Mouse (Mus musculus) olfactory bulb, adult 2 months (tissue): ENCODE data around the gene Dock4. TPM values are rescaled to one million over a fixed set of nuclear protein-coding genes. Genes with fewer than 3 reads are reported as not detected.

Experiments used
- H3K27ac ChIP-seq: fragments of 200-500 bp; 2 replicates; pipeline ENCODE4 v1.5.1; 2012; ENCODE audit warnings: low read depth, low read length; ENCODE audit not compliant: insufficient read depth
- H3K4me1 ChIP-seq: fragments of 200-500 bp; 2 replicates; pipeline ENCODE4 v1.6.1; 2012; ENCODE audit warnings: low read length; ENCODE audit not compliant: control insufficient read depth, insufficient read depth
- H3K4me3 ChIP-seq: fragments of 200-500 bp; 2 replicates; pipeline ENCODE4 v1.5.1; 2012; ENCODE audit warnings: mild to moderate bottlenecking, low read depth, low read length, moderate library complexity; ENCODE audit not compliant: insufficient read depth
- CTCF ChIP-seq: fragments of 200-500 bp; IDR thresholded peaks from 2 replicates; pipeline ENCODE4 v1.5.1; 2012; ENCODE audit warnings: low read depth, mild to moderate bottlenecking, low read length, moderate library complexity; ENCODE audit not compliant: insufficient read depth
- POLR2A ChIP-seq: fragments of 200-500 bp; IDR thresholded peaks from 2 replicates; pipeline ENCODE4 v1.6.1; 2012; ENCODE audit warnings: mild to moderate bottlenecking, low read depth, low read length, moderate library complexity; ENCODE audit not compliant: insufficient read depth
- WGBS: fragments of 180-500 bp; shearing (Covaris S2); methylation state at CpG from one replicate; pipeline ENCODE4 v1.1.7; 2018; 5-methylcytosine and 5-hydroxymethylcytosine counted together
- polyA plus RNA-seq: library from polyadenylated mRNA; stranded (reverse); fragments of >200 nt; gene quantifications from 2 replicates; pipeline ENCODE4 v1.2.4, GENCODE M21; 2012; ENCODE audit warnings: low replicate concordance; ENCODE audit not compliant: missing spikeins, insufficient read depth, insufficient read length

The Dock4 gene
- polyA plus RNA-seq, 1 experiment, result not detected

DNA sequence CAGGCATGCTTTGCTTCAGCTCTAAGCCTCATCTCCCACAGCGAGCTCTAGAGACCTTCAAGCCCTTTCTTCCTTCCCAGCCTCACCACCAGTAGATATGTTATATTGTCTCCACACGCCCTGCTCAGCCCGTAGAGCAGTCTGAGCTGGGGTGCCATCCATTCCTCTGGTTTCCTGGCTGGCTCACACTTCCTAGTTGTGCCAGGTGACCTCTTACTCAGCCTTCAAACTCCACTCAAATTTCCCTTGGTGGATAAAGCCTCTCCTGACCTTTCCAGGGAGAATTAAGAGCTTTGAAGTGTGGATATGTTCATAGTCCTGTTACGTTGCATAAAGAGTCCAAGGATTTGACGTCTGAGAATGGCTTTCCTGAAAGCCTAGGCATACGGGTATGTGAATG is 68.3 kb downstream of the Dock4 start:
- Histone ChIP-seq H3K27ac (no peak overlapping the region), H3K4me1 (no peaks in the 10 kb centered on the region), H3K4me3 (no peak overlapping the region)
- TF ChIP-seq POLR2A (no peak), CTCF (no peak)
- 93% methylated on average over 6 of the region's 6 CpGs for WGBS

DNA sequence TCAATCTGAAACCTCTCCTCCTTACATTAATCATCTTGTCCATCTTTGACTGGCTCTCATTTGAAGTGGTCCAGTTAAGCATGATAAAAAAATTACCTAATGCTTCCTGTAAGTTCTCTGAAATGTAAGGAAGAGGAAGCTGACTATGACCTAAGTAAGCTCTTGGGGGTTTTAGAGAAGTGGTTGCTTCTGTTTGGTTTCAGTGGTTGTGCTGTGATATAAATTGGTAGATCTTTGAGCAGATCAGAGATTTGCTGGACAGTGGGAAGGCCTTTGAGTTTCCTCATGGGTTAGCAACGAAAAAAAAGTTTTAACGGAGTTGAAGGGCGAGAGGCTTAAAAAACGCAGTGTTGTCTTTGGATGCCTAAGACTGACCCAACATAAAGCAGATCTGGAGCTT is 76.7 kb downstream of the Dock4 start:
- H3K4me3 ChIP-seq, result no peak overlapping the region
- 95% methylated on average over 4 of the region's 4 CpGs for WGBS
- H3K27ac ChIP-seq, result no peak overlapping the region
- H3K4me1 ChIP-seq, result no peaks in the 10 kb centered on the region
- TF ChIP-seq POLR2A, result no peak
- no peak for TF ChIP-seq CTCF

DNA sequence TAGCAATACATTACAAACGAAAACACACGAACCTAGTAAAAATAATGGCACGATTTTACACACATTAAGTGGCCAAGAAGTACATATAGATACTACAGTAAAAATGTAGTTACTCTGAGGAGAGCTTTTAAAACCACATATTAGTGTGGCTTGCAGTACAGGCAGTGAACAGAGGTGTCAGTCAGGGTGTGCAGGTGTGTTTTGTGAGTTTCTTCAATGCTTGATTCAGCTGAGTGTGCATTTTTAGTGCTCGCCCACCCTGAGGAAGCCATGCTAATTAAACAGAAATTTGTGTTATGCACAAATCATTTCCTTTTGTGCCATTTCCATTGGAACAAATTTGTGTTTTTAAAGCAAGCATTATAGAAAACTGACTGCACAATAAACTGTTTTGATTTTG is 77.3 kb downstream of the Dock4 start:
- 90% methylated on average over 4 of the region's 4 CpGs for WGBS
- H3K4me3 ChIP-seq, result no peak overlapping the region
- H3K4me1 ChIP-seq, result no peaks in the 10 kb centered on the region
- no peak for TF ChIP-seq CTCF
- no peak for TF ChIP-seq POLR2A
- H3K27ac ChIP-seq, result no peak overlapping the region

DNA sequence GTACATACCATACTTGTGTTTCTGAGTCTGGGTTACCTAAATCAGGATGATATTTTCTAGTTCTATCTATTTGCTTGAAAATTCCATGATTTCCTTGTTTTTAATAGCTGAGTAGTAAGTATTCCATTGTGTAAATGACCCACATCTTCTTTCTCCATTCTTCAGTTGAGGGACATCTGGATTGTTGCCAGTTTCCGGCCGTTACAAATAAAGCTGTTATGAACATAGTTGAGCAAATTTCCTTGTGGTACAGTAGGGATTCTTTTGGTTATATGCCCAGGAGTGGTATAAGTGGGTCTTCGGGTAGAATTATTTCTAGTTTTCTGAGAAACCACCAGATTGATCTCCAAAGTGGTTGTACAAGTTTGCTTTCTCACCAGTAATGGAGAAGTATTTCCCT is 79.3 kb downstream of the Dock4 start:
- H3K27ac ChIP-seq, result no peak overlapping the region
- no peaks in the 10 kb centered on the region for H3K4me1 ChIP-seq
- no peak for TF ChIP-seq CTCF
- TF ChIP-seq POLR2A, result no peak
- H3K4me3 ChIP-seq, result no peak overlapping the region
- WGBS, result 83% methylated on average over 3 of the region's 3 CpGs

DNA sequence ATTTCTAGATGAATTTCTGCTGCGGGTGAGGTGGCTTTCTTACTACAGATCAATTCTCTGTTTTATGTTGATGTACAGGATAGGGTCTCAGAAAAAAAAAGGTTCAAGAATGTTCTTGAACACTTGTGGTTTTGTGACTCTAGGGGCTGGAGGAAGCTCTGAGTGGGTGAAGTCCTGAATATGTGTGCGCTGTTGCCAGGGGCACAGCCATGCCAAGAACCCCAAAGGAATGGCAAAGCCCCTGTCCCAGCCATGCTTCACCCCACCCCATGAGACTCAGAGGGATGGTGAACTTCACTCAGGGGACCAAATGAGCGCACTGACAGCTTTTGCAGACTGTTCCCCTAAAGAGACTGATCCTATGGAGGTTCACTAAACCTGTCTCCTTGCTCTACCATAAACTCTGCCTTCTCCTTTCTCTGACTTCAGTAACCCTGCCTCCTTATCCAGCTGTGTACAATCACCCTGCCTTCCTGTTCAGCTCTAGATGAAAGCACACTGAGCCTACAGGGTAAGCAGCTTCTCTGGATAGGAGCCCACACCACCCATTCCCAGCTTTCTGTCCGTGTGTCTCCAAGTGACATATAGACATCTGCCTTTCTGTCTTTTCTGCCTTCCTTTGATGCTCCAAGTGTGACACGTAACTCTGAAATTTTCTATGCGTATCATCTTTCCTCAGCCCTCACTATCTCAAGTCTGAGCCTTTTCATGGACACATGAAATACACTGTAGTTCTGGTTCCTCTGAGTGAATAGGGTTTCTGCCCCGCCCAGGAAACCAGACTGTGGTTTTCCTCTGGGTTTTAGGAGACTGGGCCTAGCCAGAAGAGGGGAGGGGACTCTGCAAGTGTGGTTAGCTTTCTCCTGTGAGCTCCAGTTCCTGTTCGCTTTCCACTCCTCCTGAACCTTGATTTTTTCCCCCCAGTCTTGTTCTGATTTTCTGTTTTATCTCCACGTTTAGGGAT is 90.2 kb downstream of the Dock4 start:
- 90% methylated on average over 9 of the region's 9 CpGs for whole genome bisulfite sequencing
- Histone ChIP-seq H3K27ac (no peak overlapping the region), H3K4me3 (no peak overlapping the region), H3K4me1 (no peaks in the 10 kb centered on the region)
- TF ChIP-seq CTCF (no peak), POLR2A (no peak)

DNA sequence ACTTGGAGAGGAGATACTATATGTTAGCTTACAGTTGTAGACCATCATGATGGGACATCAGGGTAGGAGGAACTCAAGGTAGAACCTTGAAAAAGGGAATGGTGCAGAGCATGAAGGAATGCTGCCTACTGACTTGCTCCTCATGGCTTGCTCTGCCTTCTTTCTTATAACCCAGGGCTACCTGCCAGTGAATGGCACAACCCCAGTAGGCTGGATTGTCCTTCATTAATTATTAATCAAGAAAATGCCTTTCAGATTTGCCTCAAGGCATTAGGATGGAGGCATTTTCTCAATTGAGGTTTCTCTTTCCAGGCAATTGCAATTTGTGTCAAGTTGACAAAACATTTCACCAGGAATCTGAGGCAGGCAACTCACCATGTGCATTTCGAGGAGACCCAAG is 92.1 kb downstream of the Dock4 start:
- WGBS, result 75% methylated on average over 1 of the region's 1 CpGs
- TF ChIP-seq CTCF, result no peak
- no peak for TF ChIP-seq POLR2A
- Histone ChIP-seq H3K27ac (no peak overlapping the region), H3K4me3 (no peak overlapping the region), H3K4me1 (no peaks in the 10 kb centered on the region)

DNA sequence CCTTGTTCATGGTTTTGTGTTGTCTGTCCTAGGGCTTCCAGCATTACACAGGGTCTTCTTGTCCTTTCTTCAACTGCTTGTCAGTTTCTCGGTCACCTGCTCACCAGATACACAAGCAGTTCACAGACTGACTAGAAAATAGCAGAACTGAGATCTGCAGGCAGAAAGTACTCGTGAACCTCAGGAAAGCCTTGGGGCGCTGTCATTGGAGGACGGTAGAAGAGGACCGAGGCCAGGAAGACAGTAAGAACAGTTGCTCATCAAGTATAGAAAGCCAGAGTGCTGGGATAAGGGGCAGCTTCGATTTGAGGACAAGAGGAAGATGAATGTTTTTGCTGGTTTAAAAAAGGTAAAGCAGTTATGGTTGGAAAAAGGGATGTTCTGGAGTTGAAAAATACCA is 92.6 kb downstream of the Dock4 start:
- no peak overlapping the region for H3K27ac ChIP-seq

DNA sequence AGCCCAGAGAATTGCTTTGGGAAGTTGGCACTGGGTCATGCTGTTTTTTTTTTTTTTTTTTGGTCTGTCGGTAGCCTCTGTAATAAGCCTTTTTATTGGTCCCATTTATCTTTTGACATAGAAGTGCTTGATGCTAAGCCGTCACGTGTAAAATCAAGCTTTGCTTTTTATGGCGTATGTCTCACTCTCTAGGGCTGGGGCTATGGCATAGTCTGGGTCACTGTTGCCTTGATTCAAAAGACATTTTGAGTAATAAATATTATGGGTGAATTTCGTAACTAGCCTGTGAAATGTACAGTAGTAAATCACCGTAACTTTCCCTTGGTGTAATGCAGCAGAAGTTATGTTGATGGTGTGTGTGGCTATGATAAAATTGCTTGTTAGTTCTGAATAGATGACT is 93.0 kb downstream of the Dock4 start:
- TF ChIP-seq POLR2A (no peak), CTCF (no peak)

More for the DNA sequence above, 92.6 kb downstream of the Dock4 start:
- 90% methylated on average over 6 of the region's 6 CpGs for WGBS
- Histone ChIP-seq H3K4me1 (no peaks in the 10 kb centered on the region), H3K4me3 (no peak overlapping the region)
- TF ChIP-seq CTCF (no peak), POLR2A (no peak)

DNA sequence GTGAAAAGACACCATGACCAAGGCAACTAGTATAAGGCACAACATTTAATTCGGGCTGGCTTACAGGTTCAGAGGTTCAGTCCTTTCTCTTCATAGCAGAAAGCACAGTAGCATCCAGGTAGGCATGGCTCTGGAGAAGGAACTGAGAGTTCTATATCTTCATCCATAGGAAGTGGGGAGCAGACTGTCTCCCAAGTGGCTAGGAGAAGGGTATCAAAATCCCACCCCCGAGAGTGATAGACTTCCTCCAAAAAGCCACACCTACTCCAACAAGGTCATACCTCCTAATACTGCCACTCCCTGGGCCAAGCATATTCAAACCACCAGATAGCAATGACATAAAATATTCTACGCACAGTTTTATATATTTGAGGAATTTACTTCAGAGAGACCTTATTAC is 98.5 kb downstream of the Dock4 start:
- Histone ChIP-seq H3K27ac (no peak overlapping the region), H3K4me3 (no peak overlapping the region), H3K4me1 (peaks cover 3% of the 10 kb centered on the region; the same call in 1 of the 2 replicates)
- TF ChIP-seq POLR2A, result no peak
- TF ChIP-seq CTCF, result no peak
- 92% methylated on average over 3 of the region's 3 CpGs for WGBS

More for the DNA sequence above, 93.0 kb downstream of the Dock4 start:
- Histone ChIP-seq H3K4me1 (no peaks in the 10 kb centered on the region), H3K27ac (no peak overlapping the region), H3K4me3 (no peak overlapping the region)
- 91% methylated on average over 6 of the region's 6 CpGs for WGBS
